9 mouse cellular contexts compared by ENCODE assay signal in genomic region chr11:117296116-117296499, GRCm38 (mm10).
A peak's percentile ranks its signal among the peaks of the same experiment; 100 is the strongest.
DNase-seq lines count a peak whose midpoint lies in the region; ATAC-seq and TF ChIP-seq lines count a peak whose summit lies in the region.
"Had no signal": no experiment of that assay in that cellular context is flagged by ENCODE, and none has a peak within 500 bp of the region (broad histone marks: within the 10 kb centered on the region; RNA-seq: fewer than 3 reads in every experiment).

No protein-coding gene starts in this region.

- no peak overlapping the region for H3K4me2 ChIP-seq in kidney, postnatal 0 days (ENCODE audit: low read length)
- H3K4me2 ChIP-seq in hindbrain, embryonic 13.5 days: no peak overlapping the region
- H3K4me2 ChIP-seq in neural tube, embryonic 13.5 days: no peak overlapping the region

- H3K4me1 ChIP-seq in kidney, postnatal 0 days (replicated peaks; ENCODE audit: insufficient read depth, low read length): peaks cover 5% of the 10 kb centered on the region; the same call in 1 of the 2 replicates
- H3K4me1 ChIP-seq in embryonic facial prominence, embryonic 10.5 days: peaks cover 46% of the 10 kb centered on the region
- peaks cover 27% of the 10 kb centered on the region for H3K4me1 ChIP-seq in hindbrain, embryonic 13.5 days (replicated peaks)
- H3K4me1 ChIP-seq in neural tube, embryonic 13.5 days (replicated peaks): peaks cover 30% of the 10 kb centered on the region

- H3K4me3 ChIP-seq in kidney, postnatal 0 days (replicated peaks; ENCODE audit: low read depth, low read length): no peak overlapping the region
- H3K4me3 ChIP-seq in embryonic facial prominence, embryonic 10.5 days: no peak overlapping the region; the same call in 1 of the 2 replicates
- H3K4me3 ChIP-seq in hindbrain, embryonic 13.5 days: no peak overlapping the region
- H3K4me3 ChIP-seq in neural tube, embryonic 13.5 days: no peak overlapping the region

- WGBS in kidney, postnatal 0 days: 53% methylated on average over 4 of the region's 4 CpGs
- WGBS in embryonic facial prominence, embryonic 10.5 days: 73% methylated on average over 4 of the region's 4 CpGs
- WGBS in hindbrain, embryonic 13.5 days: 77% methylated on average over 4 of the region's 4 CpGs
- WGBS in neural tube, embryonic 13.5 days: 64% methylated on average over 4 of the region's 4 CpGs

- H3K9me3 ChIP-seq in kidney, postnatal 0 days (replicated peaks; ENCODE audit: low read length): no peaks in the 10 kb centered on the region
- H3K9me3 ChIP-seq in embryonic facial prominence, embryonic 10.5 days: 0 out of 2 replicates have a peak, but pooled peaks cover 2% of the 10 kb centered on the region
- no peaks in the 10 kb centered on the region for H3K9me3 ChIP-seq in hindbrain, embryonic 13.5 days
- H3K9me3 ChIP-seq in neural tube, embryonic 13.5 days: no peaks in the 10 kb centered on the region

- H3K27me3 ChIP-seq in kidney, postnatal 0 days (ENCODE audit: insufficient read depth, low read length): no peaks in the 10 kb centered on the region
- H3K27me3 ChIP-seq in embryonic facial prominence, embryonic 10.5 days (replicated peaks; ENCODE audit: low read depth, poor library complexity, severe bottlenecking): no peaks in the 10 kb centered on the region
- no peaks in the 10 kb centered on the region for H3K27me3 ChIP-seq in hindbrain, embryonic 13.5 days
- no peaks in the 10 kb centered on the region for H3K27me3 ChIP-seq in neural tube, embryonic 13.5 days

- peaks cover 12% of the 10 kb centered on the region; the same call in 1 of the 2 replicates for H3K36me3 ChIP-seq in kidney, postnatal 0 days (ENCODE audit: insufficient read depth, low read length)
- peaks cover 96% of the 10 kb centered on the region for H3K36me3 ChIP-seq in embryonic facial prominence, embryonic 10.5 days (replicated peaks)
- peaks cover 8% of the 10 kb centered on the region for H3K36me3 ChIP-seq in hindbrain, embryonic 13.5 days
- peaks cover 7% of the 10 kb centered on the region for H3K36me3 ChIP-seq in neural tube, embryonic 13.5 days

- peak overlapping the region; percentile 47; the same call in 1 of the 2 replicates for H3K27ac ChIP-seq in kidney, postnatal 0 days
- H3K27ac ChIP-seq in embryonic facial prominence, embryonic 10.5 days (replicated peaks): peak overlapping the region; percentile 21
- peak overlapping the region; percentile 45 for H3K27ac ChIP-seq in hindbrain, embryonic 13.5 days
- peak overlapping the region; percentile 65; the same call in 1 of the 2 replicates for H3K27ac ChIP-seq in neural tube, embryonic 13.5 days (replicated peaks)

- no peak for TF ChIP-seq CTCF in kidney, postnatal 0 days (IDR thresholded peaks at IDR 0.05; ENCODE audit: low read depth)

- no peak overlapping the region for H3K9ac ChIP-seq in kidney, postnatal 0 days (ENCODE audit: low read depth, low read length)
- no peak overlapping the region for H3K9ac ChIP-seq in hindbrain, embryonic 13.5 days
- 0 out of 2 replicates have a peak overlapping the region, but pooled peaks have one; percentile 31 for H3K9ac ChIP-seq in neural tube, embryonic 13.5 days

- ATAC-seq in kidney, postnatal 0 days (replicated peaks; ENCODE audit: low FRiP score, low read depth): no peak
- no peak for ATAC-seq in hindbrain, embryonic 13.5 days (ENCODE audit: low FRiP score)
- ATAC-seq in neural tube, embryonic 13.5 days (ENCODE audit: low read depth): 0 out of 2 replicates have a peak, but pooled peaks have one; percentile 26

- no peak for DNase-seq in kidney, postnatal 0 days (ENCODE audit: low spot score)
- no peak for DNase-seq in kidney, adult 8-10 months
- no peak for DNase-seq in embryonic facial prominence, embryonic 10.5 days (ENCODE audit: low spot score)
- no peak for DNase-seq in adrenal gland, adult (ENCODE audit: inconsistent age in 2 of 2, low spot score in 1 of 2)
- no peak for DNase-seq in retina, embryonic 14.5 days (ENCODE audit: low spot score)
- DNase-seq: heart, postnatal 14 days; lung, adult 2 months had no signal
